Mouse (Mus musculus) skeletal muscle tissue, postnatal 0 days (tissue): ENCODE data around the gene Pde6g. TPM values are rescaled to one million over a fixed set of nuclear protein-coding genes. Genes with fewer than 3 reads are reported as not detected.

Experiments
- polyA plus RNA-seq: library from polyadenylated mRNA; unstranded; fragments of >200 nt; fragmentation: Nextera tagmentation; extraction: Ambion mirVana; gene quantifications from 2 replicates; pipeline ENCODE4 v1.2.1, GENCODE M21; 2015

Gene Pde6g
- polyA plus RNA-seq = 0.32 and 0.35 TPM in 2 replicates

GRCm38 (mm10) chr11:120453306-120453705 lies at the start of gene Pde6g:
TSS of gene Pde6g (minus strand) at chr11:120453500.

GRCm38 (mm10) chr11:120491317-120492023 lies 38.2 kb upstream of the Pde6g start, which contains the start of gene Slc25a10:
TSS of gene Slc25a10 (plus strand) at chr11:120491840.

GRCm38 (mm10) chr11:120484265-120484981 lies 31.1 kb upstream of the Pde6g start, which contains the start of gene Mrpl12:
TSS of gene Mrpl12 (plus strand) at chr11:120484613.

DNA sequence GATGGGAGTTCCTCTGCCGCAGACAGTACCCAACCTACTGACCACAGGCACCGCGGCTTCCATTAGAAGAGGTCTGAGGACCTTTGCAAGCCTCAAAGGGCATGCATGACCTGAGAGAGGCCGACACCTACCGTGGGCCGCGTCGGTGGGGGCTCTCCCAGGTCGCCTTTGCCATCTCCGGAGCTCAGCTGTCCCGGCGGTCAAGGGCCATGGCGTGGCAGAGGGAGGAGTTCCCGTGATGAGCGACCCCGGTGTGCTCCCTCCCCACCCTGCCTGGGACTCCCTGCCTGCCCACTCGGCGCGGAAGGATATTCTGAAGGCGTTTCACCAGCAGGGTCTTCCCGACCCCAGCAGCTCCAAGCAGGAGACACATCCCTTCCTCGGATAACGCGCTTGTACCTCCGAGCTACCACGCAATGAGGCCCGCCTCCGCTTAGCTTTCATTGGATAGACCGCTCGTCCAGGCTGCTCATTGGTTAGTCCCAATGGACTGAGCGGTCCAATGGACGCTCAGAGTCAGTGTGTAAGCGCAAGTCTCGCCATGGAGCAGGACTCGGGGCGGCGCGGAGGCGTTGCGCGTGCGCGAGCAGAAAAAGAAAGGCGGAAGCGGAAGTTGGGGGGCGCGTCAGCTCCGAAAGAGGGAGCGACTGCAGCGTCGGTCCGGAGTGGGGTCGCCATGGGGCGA lies 13.9 kb upstream of the Pde6g start, which contains the start of gene Arl16:
Gene Arl16, minus strand, starts transcription at position 557 of the 685 bp plus-strand sequence.

GRCm38 (mm10) chr11:120457772-120458751 lies 4.8 kb upstream of the Pde6g start, which contains the start of the genes Oxld1 and Ccdc137:
TSS of gene Oxld1 (minus strand) at chr11:120458068.
TSS of gene Ccdc137 (plus strand) at chr11:120458115.

DNA sequence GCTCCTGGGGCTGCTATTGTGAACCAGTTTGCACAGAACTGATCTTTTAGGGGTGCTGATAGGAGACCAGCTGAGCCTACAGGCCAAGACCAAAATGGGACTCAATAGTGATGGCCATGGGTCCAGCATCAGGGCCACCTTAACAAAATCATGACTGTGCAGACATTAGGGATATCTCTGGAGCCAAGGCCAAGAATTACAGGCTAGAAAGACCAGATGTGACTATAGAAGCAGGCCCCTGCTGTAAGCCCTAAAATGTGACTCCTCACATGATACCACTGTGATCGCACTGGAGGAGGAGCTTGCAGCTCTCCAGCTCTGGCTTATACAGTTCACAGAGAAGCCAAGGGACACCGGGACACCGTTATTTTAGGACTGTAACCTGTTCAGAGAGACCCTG lies 11.0 kb downstream of the Pde6g start, which contains the start of gene Tspan10:
Gene Tspan10, plus strand, starts transcription at position 301 of the 400 bp plus-strand sequence.

DNA sequence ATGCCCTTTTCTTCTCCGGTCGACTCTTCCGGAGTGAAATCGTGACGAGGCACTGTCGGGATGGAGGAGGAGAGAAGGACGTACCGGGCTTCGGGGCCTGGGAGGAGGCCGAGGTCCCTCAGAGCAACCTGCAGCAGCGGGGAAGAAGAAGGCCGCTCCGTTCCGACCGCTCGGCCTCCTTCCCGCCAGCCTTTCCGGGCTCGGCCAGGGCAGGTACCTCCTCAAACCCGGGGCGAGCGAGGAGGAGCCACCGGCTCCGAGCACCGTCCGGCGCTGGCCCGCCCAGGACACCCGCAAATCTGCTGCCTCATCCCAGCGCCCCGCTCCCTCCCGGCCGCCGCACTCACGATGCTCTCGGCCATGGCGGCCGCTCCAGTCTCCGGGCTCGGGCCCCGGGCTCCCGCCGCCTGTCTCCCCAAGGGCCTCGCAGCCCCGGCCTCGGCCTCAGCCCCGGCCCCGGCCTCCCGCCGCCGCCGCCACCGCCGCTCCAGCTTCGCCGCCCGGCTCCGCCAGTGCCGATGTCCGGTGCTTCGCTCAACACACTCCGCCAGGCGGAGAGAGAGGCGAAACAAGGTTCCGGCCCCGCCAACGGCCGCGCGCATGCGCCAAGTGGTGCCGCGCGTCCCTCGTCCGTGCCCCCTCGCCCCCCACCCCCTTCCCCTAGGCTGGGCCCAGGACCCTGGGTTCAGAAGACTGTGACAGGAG lies 16.0 kb downstream of the Pde6g start, which contains the start of gene Nploc4:
Gene Nploc4, minus strand, starts transcription at position 557 of the 705 bp plus-strand sequence.

Other genes with a start within 250 kb of the Pde6g start
- gene Bahcc1, start 220.6 kb downstream of the Pde6g start, polyA plus RNA-seq = 2.8 and 3.3 TPM in 2 replicates
- 620 and 703 TPM in 2 replicates for gene Actg1, start 105.0 kb downstream of the Pde6g start, polyA plus RNA-seq
- 3.7 and 3.9 TPM in 2 replicates for gene Fscn2, start 92.0 kb downstream of the Pde6g start, polyA plus RNA-seq
- gene Faap100, start 74.7 kb downstream of the Pde6g start, polyA plus RNA-seq = 13.6 and 17.9 TPM in 2 replicates
- gene Nploc4, start 15.8 kb downstream of the Pde6g start, polyA plus RNA-seq = 26.1 and 28.5 TPM in 2 replicates
- gene Tspan10, start 10.9 kb downstream of the Pde6g start, polyA plus RNA-seq = 0.07 TPM in 1 of 2 replicates, not detected in the other
- gene Oxld1, start 4.6 kb upstream of the Pde6g start, polyA plus RNA-seq = 40.3 and 48.5 TPM in 2 replicates
- 8.1 and 8.7 TPM in 2 replicates for gene Ccdc137, start 4.6 kb upstream of the Pde6g start, polyA plus RNA-seq
- gene Arl16, start 14.1 kb upstream of the Pde6g start, polyA plus RNA-seq = 28.0 and 33.5 TPM in 2 replicates
- 191 and 195 TPM in 2 replicates for gene Mrpl12, start 31.1 kb upstream of the Pde6g start, polyA plus RNA-seq
- gene Slc25a10, start 38.3 kb upstream of the Pde6g start, polyA plus RNA-seq = 15.4 and 38.7 TPM in 2 replicates
- 0.17 and 0.27 TPM in 2 replicates for gene Gcgr, start 77.2 kb upstream of the Pde6g start, polyA plus RNA-seq
- gene Mcrip1, start 96.2 kb upstream of the Pde6g start, polyA plus RNA-seq = 123 and 145 TPM in 2 replicates
- gene Ppp1r27, start 97.6 kb upstream of the Pde6g start, polyA plus RNA-seq = 121 and 146 TPM in 2 replicates
- 311 and 389 TPM in 2 replicates for gene P4hb, start 119.8 kb upstream of the Pde6g start, polyA plus RNA-seq
- gene Arhgdia, start 128.1 kb upstream of the Pde6g start, polyA plus RNA-seq = 252 and 323 TPM in 2 replicates
- gene Alyref, start 144.9 kb upstream of the Pde6g start, polyA plus RNA-seq = 130 and 181 TPM in 2 replicates
- 109 and 118 TPM in 2 replicates for gene Anapc11, start 144.9 kb upstream of the Pde6g start, polyA plus RNA-seq
- 1.2 and 2.0 TPM in 2 replicates for gene Npb, start 155.0 kb upstream of the Pde6g start, polyA plus RNA-seq
- gene Pcyt2, start 164.4 kb upstream of the Pde6g start, polyA plus RNA-seq = 35.3 and 46.1 TPM in 2 replicates
- gene Sirt7, start 171.7 kb upstream of the Pde6g start, polyA plus RNA-seq = 11.3 and 14.0 TPM in 2 replicates
- gene Mafg, start 180.1 kb upstream of the Pde6g start, polyA plus RNA-seq = 22.0 TPM in 2 replicates
- 24.8 and 35.6 TPM in 2 replicates for gene Pycr1, start 190.3 kb upstream of the Pde6g start, polyA plus RNA-seq
- gene Myadml2, start 194.7 kb upstream of the Pde6g start, polyA plus RNA-seq = 73.4 and 83.9 TPM in 2 replicates
- gene Notum, start 207.7 kb upstream of the Pde6g start, polyA plus RNA-seq = 1.9 and 3.8 TPM in 2 replicates
- gene Aspscr1, start 219.5 kb upstream of the Pde6g start, polyA plus RNA-seq = 63.0 and 64.1 TPM in 2 replicates